Mouse (Mus musculus) hindbrain, embryonic 11.5 days (tissue): ENCODE measurements at regions not wholly inside any gene's neighbourhood (a gene's known extent, or its start where the extent isn't known, plus 50 kb on each side); places are given as distances from the start of the nearest gene placed in this dataset.

ENCODE experiments used
- ATAC-seq: fragments of 200-750 bp; cut with Nextera tagmentation; 2 replicates; pipeline ENCODE4 v1.8.0; 2017; ENCODE audit warnings: mild to moderate bottlenecking, moderate TSS enrichment, moderate library complexity; ENCODE audit not compliant: low FRiP score
- DNase-seq: peaks from one replicate; pipeline ENCODE4 v3.0.0-alpha.2; 2015; ENCODE audit warnings: low spot score
- H3K27ac ChIP-seq: fragments of 300-500 bp; sonication (generic); 2 replicates; pipeline ENCODE4 v1.5.1; 2014; ENCODE audit warnings: mild to moderate bottlenecking, low read depth, low read length
- H3K27me3 ChIP-seq: fragments of 300-500 bp; sonication (generic); 2 replicates; pipeline ENCODE4 v1.6.1; 2014; ENCODE audit warnings: mild to moderate bottlenecking, low read length, moderate library complexity, mixed read lengths; ENCODE audit not compliant: control insufficient read depth, insufficient read depth
- H3K36me3 ChIP-seq: fragments of 300-500 bp; sonication (generic); 2 replicates; pipeline ENCODE4 v1.6.1; 2014; ENCODE audit warnings: mild to moderate bottlenecking, low read length, moderate library complexity, mixed read lengths; ENCODE audit not compliant: control insufficient read depth, insufficient read depth
- H3K4me1 ChIP-seq: fragments of 300-500 bp; sonication (generic); replicated peaks from 2 replicates; pipeline ENCODE4 v1.6.1; 2014; ENCODE audit warnings: low read length, mixed read lengths; ENCODE audit not compliant: control insufficient read depth, insufficient read depth
- H3K4me2 ChIP-seq: fragments of 300-500 bp; sonication (generic); replicated peaks from 2 replicates; pipeline ENCODE4 v1.6.1; 2014; ENCODE audit warnings: mild to moderate bottlenecking, low read depth, low read length
- H3K4me3 ChIP-seq: fragments of 300-500 bp; sonication (generic); 2 replicates; pipeline ENCODE4 v1.5.1; 2014; ENCODE audit warnings: low read depth, low read length
- H3K9ac ChIP-seq: fragments of 300-500 bp; sonication (generic); 2 replicates; pipeline ENCODE4 v1.6.1; 2014; ENCODE audit warnings: low read depth, low read length
- H3K9me3 ChIP-seq: fragments of 300-500 bp; sonication (generic); 2 replicates; pipeline ENCODE4 v1.6.1; 2016; ENCODE audit warnings: low read length; ENCODE audit not compliant: control insufficient read depth
- WGBS: fragments of 180-500 bp; shearing (Covaris S2); extraction: QIAGEN DNeasy Blood & Tissue Kit; methylation state at CpG from one replicate; pipeline ENCODE4 v1.1.7; 2014; 5-methylcytosine and 5-hydroxymethylcytosine counted together

DNA sequence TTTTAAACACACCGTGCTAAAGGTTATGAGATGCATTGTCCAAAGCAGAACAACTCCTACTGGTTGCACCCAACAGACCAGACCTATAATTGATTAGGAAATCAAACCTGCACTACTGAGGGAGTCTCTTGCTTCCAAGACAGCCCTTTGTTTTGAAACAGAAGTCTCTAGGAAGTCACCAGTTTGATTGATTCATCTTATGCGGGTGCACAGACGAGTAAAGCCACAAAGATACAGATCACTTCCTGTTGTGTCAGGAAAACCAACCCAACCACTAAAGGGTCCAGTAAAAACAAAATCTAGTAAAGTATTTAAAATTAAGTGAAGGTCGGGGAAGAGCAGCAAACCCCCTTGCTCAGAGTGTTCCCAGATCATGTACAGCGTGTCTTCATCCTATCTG lies 58.3 kb upstream of the N6amt1 start:
- Histone ChIP-seq H3K27ac (no peak overlapping the region), H3K9ac (no peak overlapping the region)
- WGBS, result 88% methylated on average over 5 of the region's 5 CpGs

DNA sequence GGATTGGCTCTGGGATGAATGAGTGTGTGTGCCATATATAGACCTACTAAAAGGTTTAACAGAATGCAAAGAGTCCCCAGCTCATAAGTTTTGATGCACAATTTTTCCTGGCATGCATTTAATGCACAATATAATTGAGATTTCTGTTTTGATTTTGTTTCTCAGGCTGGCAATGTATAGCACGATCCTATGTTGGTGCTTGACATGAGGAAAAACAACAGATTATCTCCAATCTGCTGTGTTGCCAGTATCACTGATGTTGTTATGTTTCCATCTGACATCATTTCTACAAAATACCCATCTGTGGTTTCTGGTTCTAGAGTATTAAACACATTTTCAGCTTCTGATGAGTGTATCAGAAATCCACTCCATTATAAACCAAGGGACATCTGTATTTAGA lies 61.2 kb upstream of the N6amt1 start:
- Histone ChIP-seq H3K4me1 (no peaks in the 10 kb centered on the region), H3K4me3 (no peak overlapping the region), H3K36me3 (no peaks in the 10 kb centered on the region), H3K9me3 (no peaks in the 10 kb centered on the region), H3K9ac (no peak overlapping the region), H3K4me2 (no peak overlapping the region), H3K27me3 (no peaks in the 10 kb centered on the region), H3K27ac (no peak overlapping the region)
- ATAC-seq (no peak), DNase-seq (no peak)
- 88% methylated on average over 1 of the region's 1 CpGs for WGBS

More for the DNA sequence above, 58.3 kb upstream of the N6amt1 start:
- Histone ChIP-seq H3K4me3 (no peak overlapping the region), H3K4me1 (no peaks in the 10 kb centered on the region), H3K36me3 (no peaks in the 10 kb centered on the region), H3K27me3 (no peaks in the 10 kb centered on the region), H3K9me3 (no peaks in the 10 kb centered on the region), H3K4me2 (no peak overlapping the region)
- no peak for DNase-seq
- ATAC-seq, result no peak

DNA sequence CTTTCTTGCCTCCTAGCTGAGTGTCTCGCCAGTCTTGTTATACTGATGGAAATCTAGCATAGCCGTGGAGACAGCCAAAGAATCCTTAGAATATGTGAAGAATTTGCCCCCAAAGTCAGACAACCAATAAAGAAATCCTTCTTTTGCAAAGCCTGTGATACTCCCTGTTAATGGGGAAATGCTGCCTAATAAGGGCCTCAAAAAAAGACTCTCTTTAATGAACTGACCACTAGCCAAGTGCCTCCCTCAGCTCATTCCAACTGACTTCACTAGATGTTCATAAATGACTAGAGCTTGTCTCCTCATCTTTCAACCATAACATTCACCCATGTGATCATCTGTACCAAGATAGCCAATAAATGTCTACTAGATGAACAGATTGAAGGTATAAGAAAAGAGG lies 62.3 kb upstream of the N6amt1 start:
- H3K9me3 ChIP-seq, result no peaks in the 10 kb centered on the region
- H3K9ac ChIP-seq, result no peak overlapping the region
- no peak for ATAC-seq
- H3K4me2 ChIP-seq, result no peak overlapping the region
- no peak overlapping the region for H3K4me3 ChIP-seq
- no peak for DNase-seq
- no peaks in the 10 kb centered on the region for H3K4me1 ChIP-seq
- H3K36me3 ChIP-seq, result no peaks in the 10 kb centered on the region
- H3K27ac ChIP-seq, result no peak overlapping the region
- H3K27me3 ChIP-seq, result no peaks in the 10 kb centered on the region
- WGBS, result 80% methylated on average over 2 of the region's 2 CpGs

DNA sequence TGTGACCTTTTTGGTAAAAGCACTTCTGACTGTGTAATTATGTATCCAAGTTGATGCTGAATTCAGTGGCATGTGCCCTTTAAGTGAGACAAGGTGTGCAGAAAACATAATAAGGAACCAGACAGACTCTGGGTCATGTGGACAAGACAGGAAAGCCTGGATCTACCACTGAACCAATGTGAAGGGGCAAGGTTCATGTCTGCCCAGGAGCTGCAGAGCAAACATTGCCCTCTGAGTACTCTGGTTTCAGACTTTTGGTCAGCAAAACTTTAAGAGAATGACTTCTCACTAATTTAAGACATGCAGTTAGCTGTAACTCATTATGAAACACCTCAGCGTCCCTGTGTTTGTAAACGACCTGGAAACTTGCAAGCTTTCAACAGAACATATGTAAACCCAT lies 68.3 kb upstream of the N6amt1 start:
- no peak for ATAC-seq
- H3K9ac ChIP-seq, result no peak overlapping the region
- no peak overlapping the region for H3K4me3 ChIP-seq
- DNase-seq, result no peak
- H3K9me3 ChIP-seq, result no peaks in the 10 kb centered on the region
- no peaks in the 10 kb centered on the region for H3K4me1 ChIP-seq
- H3K27me3 ChIP-seq, result no peaks in the 10 kb centered on the region
- H3K36me3 ChIP-seq, result no peaks in the 10 kb centered on the region
- no peak overlapping the region for H3K27ac ChIP-seq
- 75% methylated on average over 2 of the region's 2 CpGs for WGBS
- H3K4me2 ChIP-seq, result no peak overlapping the region

DNA sequence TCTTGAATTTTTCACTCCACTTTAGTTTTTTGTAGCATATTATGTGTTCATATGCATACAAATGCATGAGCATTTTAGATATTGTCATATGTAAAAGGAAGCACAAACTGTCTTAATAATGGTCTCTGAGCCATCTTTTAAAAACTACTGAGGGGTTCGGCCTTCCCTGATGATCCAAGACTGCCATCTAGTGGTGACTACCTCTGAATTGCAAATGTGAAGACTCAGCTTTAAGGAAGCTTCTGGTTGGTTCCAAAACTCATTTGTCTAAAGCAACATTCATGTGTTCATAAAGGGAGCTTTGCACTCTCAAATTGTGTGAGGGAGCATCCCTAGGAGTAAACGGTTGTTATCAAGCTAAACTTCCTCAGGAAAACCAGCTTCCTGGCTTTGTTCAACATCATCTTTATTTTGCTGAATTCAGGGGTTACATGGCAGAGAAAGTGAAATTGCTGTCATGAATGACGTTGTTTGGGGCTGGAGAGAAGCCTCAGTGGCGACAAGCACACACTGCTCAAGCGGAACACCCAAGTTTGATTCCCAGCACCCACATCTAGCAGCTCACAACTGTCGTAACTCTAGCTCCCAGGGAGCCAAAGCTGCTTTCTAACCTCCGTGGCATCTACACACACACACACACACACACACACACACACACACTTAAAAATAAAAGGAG lies 69.0 kb upstream of the N6amt1 start:
- Histone ChIP-seq H3K9ac (no peak overlapping the region), H3K4me3 (no peak overlapping the region), H3K36me3 (no peaks in the 10 kb centered on the region), H3K27ac (no peak overlapping the region), H3K9me3 (no peaks in the 10 kb centered on the region), H3K4me1 (no peaks in the 10 kb centered on the region), H3K27me3 (no peaks in the 10 kb centered on the region), H3K4me2 (no peak overlapping the region)
- 61% methylated on average over 7 of the region's 7 CpGs for WGBS
- DNase-seq, result peak; percentile 41
- no peak for ATAC-seq

DNA sequence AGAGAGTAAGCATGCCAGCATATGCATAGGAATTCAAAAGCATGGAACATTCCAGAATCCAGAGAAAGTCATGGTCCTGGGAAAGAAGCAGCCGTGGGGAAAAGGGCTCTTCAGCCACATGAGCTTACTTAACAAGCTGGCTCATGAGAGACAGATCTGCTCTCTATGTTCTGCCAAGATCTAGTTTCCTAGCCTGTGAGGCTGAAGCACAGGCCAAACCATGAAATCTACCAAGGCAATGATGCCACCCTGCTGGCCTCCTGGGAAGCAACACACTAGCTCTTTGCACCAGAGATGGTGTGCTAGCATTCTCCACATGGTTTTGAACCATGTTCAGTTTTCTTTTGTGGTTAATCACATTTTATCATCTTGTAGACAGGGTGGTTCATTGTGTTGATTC lies 75.5 kb upstream of the N6amt1 start:
- 86% methylated on average over 1 of the region's 1 CpGs for WGBS
- Histone ChIP-seq H3K9me3 (no peaks in the 10 kb centered on the region), H3K4me2 (no peak overlapping the region), H3K4me3 (no peak overlapping the region), H3K27me3 (no peaks in the 10 kb centered on the region), H3K4me1 (no peaks in the 10 kb centered on the region), H3K27ac (no peak overlapping the region), H3K36me3 (no peaks in the 10 kb centered on the region), H3K9ac (no peak overlapping the region)
- DNase-seq (no peak), ATAC-seq (no peak)

DNA sequence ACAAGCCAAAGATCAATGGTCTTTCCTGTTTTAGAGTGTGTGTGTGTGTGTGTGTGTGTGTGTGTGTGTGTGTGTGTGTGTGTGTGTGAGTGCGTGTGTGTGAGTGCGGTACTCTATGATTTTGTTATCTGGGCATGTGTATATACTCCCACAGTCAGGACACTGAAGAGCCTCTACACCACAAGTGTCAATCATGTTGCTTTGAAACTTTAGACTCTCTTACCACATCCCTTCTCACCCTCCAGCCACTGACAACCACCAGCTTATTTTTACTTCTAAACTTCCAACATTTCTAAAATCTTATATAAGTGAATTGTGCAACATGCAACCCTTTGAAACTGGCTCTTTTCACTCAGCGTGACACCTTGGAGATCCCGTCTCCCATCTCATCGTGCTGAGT lies 81.6 kb upstream of the N6amt1 start:
- DNase-seq (no peak), ATAC-seq (no peak)
- Histone ChIP-seq H3K27ac (no peak overlapping the region), H3K36me3 (no peaks in the 10 kb centered on the region), H3K9ac (no peak overlapping the region), H3K4me2 (no peak overlapping the region), H3K27me3 (no peaks in the 10 kb centered on the region), H3K4me3 (no peak overlapping the region), H3K9me3 (no peaks in the 10 kb centered on the region), H3K4me1 (no peaks in the 10 kb centered on the region)
- WGBS, result 84% methylated on average over 5 of the region's 5 CpGs

DNA sequence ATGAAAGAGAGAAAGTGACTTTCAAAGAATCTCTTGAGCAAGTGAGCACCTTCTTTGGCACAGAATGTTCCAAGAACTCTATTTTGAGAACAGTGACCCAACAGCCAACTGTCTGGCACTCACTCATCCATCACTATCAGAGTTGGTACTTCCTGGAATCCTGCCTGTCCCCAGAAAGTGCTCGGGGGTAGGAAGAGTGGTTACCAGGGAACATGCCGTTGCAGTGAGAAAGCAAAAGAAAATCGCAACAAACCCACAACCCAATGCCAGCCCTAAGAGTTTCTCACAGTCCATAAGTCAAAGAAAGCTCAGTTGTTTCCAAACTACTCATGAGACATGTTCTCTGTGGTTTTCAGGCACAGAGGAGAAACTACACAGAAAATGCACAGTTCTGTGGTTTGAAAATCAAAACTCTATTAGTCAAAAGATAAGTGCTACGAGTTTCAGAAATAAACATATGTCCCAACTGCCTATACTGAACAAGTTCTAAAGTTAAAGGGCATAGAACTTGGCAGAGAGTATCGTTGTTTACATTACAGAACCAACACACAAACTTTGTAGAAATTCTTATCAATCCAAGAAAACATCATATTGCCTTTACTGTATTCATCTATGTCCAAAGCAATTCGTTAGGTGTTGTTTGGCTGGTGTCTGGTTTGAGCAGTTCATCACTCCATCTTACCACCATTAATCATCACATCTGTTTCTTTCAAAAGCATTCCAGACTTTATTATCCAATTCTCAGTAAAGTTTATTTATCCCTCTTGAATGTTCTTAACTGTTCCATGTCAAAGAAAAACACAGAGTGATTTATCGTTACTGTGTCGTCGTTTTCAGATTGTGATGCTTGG lies 85.8 kb upstream of the N6amt1 start:
- Histone ChIP-seq H3K4me3 (no peak overlapping the region), H3K36me3 (no peaks in the 10 kb centered on the region), H3K9me3 (no peaks in the 10 kb centered on the region), H3K27ac (no peak overlapping the region), H3K27me3 (no peaks in the 10 kb centered on the region), H3K9ac (no peak overlapping the region), H3K4me1 (no peaks in the 10 kb centered on the region), H3K4me2 (no peak overlapping the region)
- WGBS, result 87% methylated on average over 9 of the region's 9 CpGs
- no peak for ATAC-seq
- no peak for DNase-seq

DNA sequence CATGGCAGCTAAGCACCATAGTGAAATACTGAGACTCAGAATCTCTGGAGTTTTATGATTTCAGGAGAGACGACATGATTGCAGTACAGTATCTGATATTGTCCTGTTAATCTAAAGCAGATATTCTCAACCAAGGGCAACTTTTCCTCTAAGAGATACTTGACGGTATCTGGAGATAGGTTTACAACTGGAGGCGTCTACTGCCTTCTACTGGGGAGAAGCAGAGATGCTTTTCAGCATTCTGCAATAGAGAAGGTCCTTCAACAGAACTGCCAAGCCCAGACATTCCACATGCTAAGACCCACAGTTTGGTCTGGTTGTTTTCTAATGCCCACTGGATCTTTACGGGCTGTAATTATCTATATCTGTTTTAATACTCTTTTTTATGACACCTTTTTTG lies 86.5 kb upstream of the N6amt1 start:
- Histone ChIP-seq H3K9ac (no peak overlapping the region), H3K4me3 (no peak overlapping the region), H3K9me3 (no peaks in the 10 kb centered on the region), H3K27ac (no peak overlapping the region), H3K27me3 (no peaks in the 10 kb centered on the region), H3K4me1 (no peaks in the 10 kb centered on the region), H3K36me3 (no peaks in the 10 kb centered on the region), H3K4me2 (no peak overlapping the region)
- ATAC-seq, result no peak
- 88% methylated on average over 4 of the region's 4 CpGs for WGBS
- no peak for DNase-seq
